Mouse (Mus musculus) megakaryocyte, embryonic 14.5 days (primary cell): ENCODE results near the gene Rho.

Experiments used
- FLI1 ChIP-seq: IDR thresholded peaks from 2 replicates; pipeline ENCODE4 v1.6.1; 2012; ENCODE audit warnings: low read length, inconsistent platforms, mixed read lengths
- GATA1 ChIP-seq: IDR thresholded peaks from 3 replicates; pipeline ENCODE4 v1.6.1; 2012; ENCODE audit warnings: mixed read lengths, low read length, inconsistent platforms, borderline replicate concordance

DNA sequence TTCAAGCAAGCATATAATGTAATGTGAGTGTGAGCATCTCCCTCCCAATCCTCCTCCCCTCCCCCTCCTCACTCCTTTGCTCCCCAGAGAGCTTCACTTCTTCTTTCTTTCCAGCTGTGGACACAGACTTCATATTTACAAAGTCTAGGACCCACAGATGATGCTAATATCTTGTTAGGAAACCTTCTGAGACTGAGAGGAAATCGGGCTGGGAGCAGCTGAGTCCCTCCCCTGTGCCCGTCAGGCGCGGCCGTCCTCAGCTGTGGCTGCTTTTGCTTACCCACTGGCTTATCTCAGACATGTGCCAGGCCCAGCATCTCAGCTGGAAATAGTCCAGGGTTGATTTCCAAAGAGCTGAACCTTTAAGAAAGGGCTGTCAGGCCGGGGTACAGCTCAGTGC, 14.8 kb downstream of the Rho start:
- no peak for TF ChIP-seq GATA1
- no peak for TF ChIP-seq FLI1
